Mouse (Mus musculus): Measurements from ENCODE around the gene Fam241b. TPM values are rescaled to one million over a fixed set of nuclear protein-coding genes. Genes with fewer than 3 reads are reported as not detected.

The Fam241b gene
- polyA plus RNA-seq, 1 experiment from 2014 or later = 1.1 TPM

Other genes with a start within 250 kb of the Fam241b start
- gene Col13a1, start 164.8 kb downstream of the Fam241b start, polyA plus RNA-seq (2015; fragmentation: Nextera tagmentation; extraction: Ambion mirVana) = 0.68 and 0.91 TPM in 2 replicates
- 0.14 TPM in 1 of 2 replicates, not detected in the other for gene Neurog3, start 10.8 kb downstream of the Fam241b start, polyA plus RNA-seq (2015; fragmentation: Nextera tagmentation; extraction: Ambion mirVana)
- gene Tspan15, start 87.3 kb upstream of the Fam241b start, polyA plus RNA-seq (2015; fragmentation: Nextera tagmentation; extraction: Ambion mirVana) = 10.1 and 12.0 TPM in 2 replicates
- gene Tacr2, start 108.5 kb upstream of the Fam241b start, polyA plus RNA-seq (2015; fragmentation: Nextera tagmentation; extraction: Ambion mirVana) = 0.07 TPM in 1 of 2 replicates, not detected in the other
- 94.2 and 98.9 TPM in 2 replicates for gene Hk1, start 236.0 kb upstream of the Fam241b start, polyA plus RNA-seq (2015; fragmentation: Nextera tagmentation; extraction: Ambion mirVana)

Data from liver, embryonic 16.5 days (tissue).